Mouse (Mus musculus) E14TG2a.4 (cell line): ENCODE data around the gene Ccdc155.

Experiments
- CTCF ChIP-seq: conservative IDR thresholded peaks from 2 replicates; pipeline ENCODE4 v1.5.1; 2014; ENCODE audit warnings: low read length
- NANOG ChIP-seq: IDR thresholded peaks from 2 replicates; pipeline ENCODE4 v1.6.1; 2014; ENCODE audit warnings: borderline replicate concordance, low read length, mixed read lengths
- POU5F1 ChIP-seq: IDR thresholded peaks from 2 replicates; pipeline ENCODE4 v1.6.1; 2014; ENCODE audit warnings: low read length, borderline replicate concordance

DNA sequence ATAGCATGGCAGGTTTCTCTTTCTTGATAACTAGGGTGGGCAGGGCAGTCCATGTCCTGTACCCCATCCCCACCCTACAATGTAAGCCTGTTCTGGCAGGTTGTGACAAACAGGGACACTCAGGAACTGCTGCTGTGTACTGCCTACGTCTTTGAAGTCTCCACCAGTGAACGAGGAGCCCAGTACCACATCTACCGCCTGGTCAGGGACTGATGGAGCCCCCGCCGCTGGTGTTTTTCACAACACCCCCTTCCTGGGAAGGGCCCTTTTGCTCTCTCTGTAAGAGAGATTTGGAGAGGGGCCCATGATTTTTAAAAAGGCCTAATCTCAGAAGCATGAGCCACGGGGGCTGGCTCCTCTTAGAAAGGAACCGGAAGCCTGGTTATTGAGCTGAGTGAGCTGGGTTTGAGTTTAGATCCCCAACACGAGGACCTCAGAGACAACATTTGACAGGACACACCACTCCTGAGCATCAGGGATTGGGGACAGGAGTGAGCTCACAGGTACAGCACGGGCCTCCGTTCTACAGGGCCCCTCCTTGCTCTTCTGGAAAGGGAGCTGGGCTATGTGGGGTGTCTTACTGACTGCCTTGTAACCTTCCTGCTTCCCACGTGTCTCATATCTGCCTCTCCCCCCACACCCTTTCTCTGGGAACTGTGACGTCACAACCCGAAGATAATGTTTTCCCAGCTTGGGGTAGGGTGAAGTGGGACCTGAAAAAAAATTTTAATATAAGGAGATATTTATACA is 28.2 kb upstream of the Ccdc155 start:
- TF ChIP-seq CTCF, result no peak
- no peak for TF ChIP-seq POU5F1
- TF ChIP-seq NANOG, result no peak
